Mouse (Mus musculus): ENCODE data around the gene Aass.

The Aass gene

GRCm38 (mm10) chr6:23055734-23056133, 77.1 kb downstream of the Aass start:
- DNase-seq (ENCODE audit: low spot score in 2 of 2) = no peak

GRCm38 (mm10) chr6:23048836-23049235, 84.0 kb downstream of the Aass start:
- no peak for DNase-seq (ENCODE audit: low spot score in 2 of 2)

- no peak for DNase-seq (ENCODE audit: low spot score in 2 of 2)
These were observed 104.5 kb downstream of the Aass start for GRCm38 (mm10) chr6:23028251-23028650.
